Mouse (Mus musculus) embryonic fibroblast, embryonic 13.5 days (primary cell): ENCODE data around the gene Hist2h3c1. TPM values are rescaled to one million over a fixed set of nuclear protein-coding genes. Genes with fewer than 3 reads are reported as not detected.
A peak's percentile ranks its signal among the peaks of the same experiment; 100 is the strongest.
"Not testable (repeated sequence)": the region's sequence is repeated elsewhere in the genome, so short reads cannot be mapped to it uniquely, and the experiment has no call there.

Source experiments
- H3K27ac ChIP-seq: 2 replicates; pipeline ENCODE4 v1.5.1; 2012; ENCODE audit warnings: low read length, control low read depth, inconsistent platforms; ENCODE audit not compliant: insufficient read depth
- H3K4me1 ChIP-seq: 2 replicates; pipeline ENCODE4 v1.6.1; 2011; ENCODE audit warnings: low read length; ENCODE audit not compliant: control insufficient read depth, insufficient read depth
- H3K4me3 ChIP-seq: 2 replicates; pipeline ENCODE4 v1.5.1; 2011; ENCODE audit warnings: mild to moderate bottlenecking, control low read depth, low read length; ENCODE audit not compliant: insufficient read depth
- CTCF ChIP-seq: IDR thresholded peaks from 2 replicates; pipeline ENCODE4 v1.5.1; 2011; ENCODE audit warnings: mild to moderate bottlenecking, control low read depth, low read length, moderate library complexity, borderline replicate concordance; ENCODE audit not compliant: insufficient read depth
- POLR2A ChIP-seq: IDR thresholded peaks from 2 replicates; pipeline ENCODE4 v1.6.1; 2011; ENCODE audit warnings: low read depth, mild to moderate bottlenecking, control low read depth, low read length, moderate library complexity
- polyA plus RNA-seq: library from polyadenylated mRNA; stranded (reverse); fragments of >200 nt; gene quantifications from 2 replicates; pipeline ENCODE4 v1.2.4, GENCODE M21; 2011; ENCODE audit warnings: low read depth; ENCODE audit not compliant: missing spikeins, insufficient read length

The Hist2h3c1 gene
- polyA plus RNA-seq, 1 experiment: not detected

DNA sequence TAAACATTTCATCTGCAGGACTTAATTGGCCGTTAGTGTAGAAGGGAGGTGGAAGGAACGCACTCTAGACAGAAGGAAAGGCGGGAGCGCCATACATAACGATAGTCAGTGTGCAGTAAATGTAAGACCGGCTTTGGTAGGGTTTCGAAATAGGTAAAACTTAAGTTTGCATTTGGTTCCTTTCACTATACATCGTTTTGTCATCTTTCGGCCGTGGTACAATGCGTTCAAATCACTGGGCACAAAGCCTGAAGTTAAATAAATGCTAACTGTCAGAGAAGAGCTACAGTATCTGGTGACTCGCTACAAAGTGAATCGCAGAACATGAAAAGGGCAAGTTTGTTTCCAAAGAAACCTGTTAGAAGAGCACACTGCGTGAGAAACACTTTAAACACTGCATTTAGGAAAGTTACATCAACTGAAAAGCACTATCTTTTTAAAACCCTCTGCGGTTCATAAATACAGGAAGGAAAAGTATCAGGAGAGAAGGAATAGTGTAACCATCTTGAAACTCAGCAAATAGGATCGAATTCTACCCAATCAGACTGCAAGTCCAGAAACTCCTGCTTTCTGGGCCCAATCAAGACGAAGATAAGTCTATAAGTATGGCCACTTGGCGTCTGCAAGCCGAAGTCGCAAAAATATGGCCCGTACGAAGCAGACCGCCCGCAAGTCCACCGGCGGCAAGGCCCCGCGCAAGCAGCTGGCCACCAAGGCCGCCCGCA, 21.7 kb downstream of the Hist2h3c1 start, which contains the start of gene Hist2h3b:
Gene Hist2h3b (plus strand): TSS at position 604 of the 725 bp plus-strand sequence.
- Histone ChIP-seq H3K27ac (peak within 1 kb of the TSS; percentile 97), H3K4me1 (peaks cover 5% of the 10 kb centered on the region; the same call in 1 of the 2 replicates), H3K4me3 (peak within 1 kb of the TSS; percentile 53)
- TF ChIP-seq POLR2A (peak; percentile 95), CTCF (no peak)

DNA sequence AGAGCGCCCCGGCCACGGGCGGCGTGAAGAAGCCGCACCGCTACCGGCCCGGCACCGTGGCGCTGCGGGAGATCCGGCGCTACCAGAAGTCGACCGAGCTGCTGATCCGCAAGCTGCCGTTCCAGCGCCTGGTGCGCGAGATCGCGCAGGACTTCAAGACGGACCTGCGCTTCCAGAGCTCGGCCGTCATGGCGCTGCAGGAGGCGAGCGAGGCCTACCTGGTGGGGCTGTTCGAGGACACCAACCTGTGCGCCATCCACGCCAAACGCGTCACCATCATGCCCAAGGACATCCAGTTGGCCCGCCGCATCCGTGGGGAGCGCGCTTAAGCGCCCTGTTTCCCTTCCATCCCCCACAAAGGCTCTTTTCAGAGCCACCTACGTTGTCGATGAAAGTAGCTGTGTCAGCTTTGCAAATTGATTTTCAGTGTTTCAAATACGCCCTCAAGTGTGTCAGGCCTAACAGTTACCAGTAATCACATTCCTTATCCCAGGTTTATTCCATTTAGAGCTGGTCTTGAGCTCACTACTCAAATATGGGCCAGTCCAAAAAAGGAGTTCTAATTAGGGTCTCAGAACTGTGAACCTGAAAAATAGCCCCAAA, 22.4 kb downstream of the Hist2h3c1 start:
- peak overlapping the region; percentile 53 for H3K4me3 ChIP-seq
- TF ChIP-seq POLR2A: peak; percentile 44
- H3K4me1 ChIP-seq: not testable (repeated sequence)
- H3K27ac ChIP-seq: peak overlapping the region; percentile 97

DNA sequence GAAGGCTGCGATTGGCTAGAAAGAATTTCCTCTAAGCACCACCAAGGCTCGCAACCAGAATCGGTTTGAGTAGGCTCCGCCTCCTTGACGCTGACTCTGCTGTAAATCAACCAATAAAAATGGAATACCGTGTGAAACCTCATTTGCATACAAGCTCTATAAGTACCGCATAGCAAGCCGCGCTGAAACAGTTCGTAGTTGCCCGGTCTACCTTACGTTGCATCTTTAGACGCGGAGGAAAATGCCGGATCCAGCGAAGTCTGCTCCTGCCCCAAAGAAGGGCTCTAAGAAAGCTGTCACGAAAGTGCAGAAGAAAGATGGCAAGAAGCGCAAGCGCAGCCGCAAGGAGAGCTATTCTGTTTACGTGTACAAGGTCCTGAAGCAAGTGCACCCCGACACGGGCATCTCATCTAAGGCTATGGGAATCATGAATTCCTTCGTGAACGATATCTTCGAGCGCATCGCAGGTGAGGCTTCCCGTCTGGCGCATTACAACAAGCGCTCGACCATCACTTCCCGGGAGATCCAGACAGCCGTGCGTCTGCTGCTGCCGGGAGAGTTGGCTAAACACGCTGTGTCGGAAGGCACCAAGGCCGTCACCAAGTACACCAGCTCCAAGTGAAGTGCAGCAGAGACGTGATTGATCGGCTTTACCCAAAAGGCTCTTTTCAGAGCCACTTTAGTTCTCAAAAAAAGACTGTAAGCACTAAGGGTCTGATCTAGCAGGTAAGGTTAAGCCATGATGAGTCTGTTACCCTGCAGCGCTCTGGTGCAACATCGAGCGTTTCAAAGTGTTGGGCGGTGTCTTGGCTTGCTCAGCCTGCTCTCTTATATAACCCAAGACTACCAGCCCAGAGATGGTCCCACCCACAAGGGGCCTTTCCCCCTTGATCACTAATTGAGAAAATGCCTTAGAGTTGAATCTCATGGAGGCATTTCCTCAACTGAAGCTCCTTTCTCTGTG, 23.3 kb downstream of the Hist2h3c1 start, which contains the start of gene Hist2h2bb:
Gene Hist2h2bb (plus strand): TSS at position 242 of the 964 bp plus-strand sequence.
- H3K4me3 ChIP-seq: peak within 1 kb of the TSS; percentile 53
- 0 out of 2 replicates have a peak, but pooled peaks cover 2% of the 10 kb centered on the region for H3K4me1 ChIP-seq

DNA sequence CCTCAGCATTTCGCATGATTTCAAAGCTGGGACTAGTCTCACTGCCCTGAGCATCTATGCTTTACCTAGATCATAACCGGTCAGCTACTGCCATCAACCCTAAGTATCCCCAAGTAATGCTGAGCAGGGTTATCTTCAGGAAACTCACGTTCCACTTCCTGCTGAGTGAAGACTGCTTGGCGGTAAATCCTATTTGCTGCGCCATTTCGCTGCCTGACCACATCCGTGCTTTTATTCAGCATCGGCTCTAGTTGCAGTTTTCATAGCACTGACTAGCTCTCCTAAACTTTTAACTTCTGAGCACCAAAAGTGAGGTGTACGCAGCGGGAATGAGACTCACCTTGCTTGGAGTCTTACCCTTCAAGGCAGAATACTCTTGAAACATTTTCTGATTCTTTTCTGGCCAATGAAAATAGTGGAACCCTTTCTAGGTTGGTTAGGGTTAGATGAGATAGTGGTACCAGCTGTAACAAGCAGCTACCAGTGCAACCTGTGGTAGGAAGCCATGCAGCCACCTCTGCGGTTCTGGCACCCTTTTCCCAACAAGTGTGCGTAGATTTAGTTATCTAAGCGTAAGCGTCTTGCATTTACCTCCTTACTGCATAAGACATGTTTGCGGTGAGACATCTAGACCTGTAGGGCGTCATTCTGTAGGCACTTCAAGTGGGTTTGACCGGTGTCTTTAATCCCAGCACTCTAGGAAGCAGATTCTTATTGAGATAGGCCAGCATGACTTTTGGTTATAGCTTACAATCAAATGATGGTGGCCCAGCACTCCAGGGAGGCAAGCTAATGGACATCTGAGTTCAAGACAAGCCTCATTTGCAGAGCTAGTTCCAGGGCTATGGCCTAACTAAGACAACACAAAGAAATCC, 27.3 kb downstream of the Hist2h3c1 start:
- no peak overlapping the region for H3K27ac ChIP-seq
- no peaks in the 10 kb centered on the region for H3K4me1 ChIP-seq
- H3K4me3 ChIP-seq: no peak overlapping the region
- no peak for TF ChIP-seq CTCF
- no peak for TF ChIP-seq POLR2A

More for the DNA sequence above, 23.3 kb downstream of the Hist2h3c1 start, which contains the start of gene Hist2h2bb:
- H3K27ac ChIP-seq: peak within 1 kb of the TSS; percentile 97
- TF ChIP-seq CTCF (no peak), POLR2A (peak; percentile 97)

DNA sequence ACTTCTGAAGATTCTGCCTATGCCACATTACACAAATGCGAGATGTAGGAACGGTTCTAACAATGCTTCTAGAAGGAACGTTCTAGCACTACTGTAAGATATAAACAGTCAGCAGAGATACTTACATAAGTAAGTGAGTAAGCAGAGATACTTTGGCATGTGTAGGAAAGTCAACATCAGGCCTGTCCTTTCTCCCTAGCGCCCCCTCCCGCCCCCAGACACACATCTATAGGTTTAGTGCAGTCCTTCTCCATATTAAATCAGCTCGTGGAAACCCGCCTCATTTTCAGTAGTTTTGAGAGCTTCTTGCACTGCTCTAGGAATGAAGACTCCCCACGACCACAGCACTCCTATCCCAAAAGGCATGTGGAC, 30.9 kb downstream of the Hist2h3c1 start:
- Histone ChIP-seq H3K27ac (no peak overlapping the region; the same call in 1 of the 2 replicates), H3K4me3 (peak overlapping the region; percentile 52), H3K4me1 (no peaks in the 10 kb centered on the region)
- TF ChIP-seq POLR2A: no peak

DNA sequence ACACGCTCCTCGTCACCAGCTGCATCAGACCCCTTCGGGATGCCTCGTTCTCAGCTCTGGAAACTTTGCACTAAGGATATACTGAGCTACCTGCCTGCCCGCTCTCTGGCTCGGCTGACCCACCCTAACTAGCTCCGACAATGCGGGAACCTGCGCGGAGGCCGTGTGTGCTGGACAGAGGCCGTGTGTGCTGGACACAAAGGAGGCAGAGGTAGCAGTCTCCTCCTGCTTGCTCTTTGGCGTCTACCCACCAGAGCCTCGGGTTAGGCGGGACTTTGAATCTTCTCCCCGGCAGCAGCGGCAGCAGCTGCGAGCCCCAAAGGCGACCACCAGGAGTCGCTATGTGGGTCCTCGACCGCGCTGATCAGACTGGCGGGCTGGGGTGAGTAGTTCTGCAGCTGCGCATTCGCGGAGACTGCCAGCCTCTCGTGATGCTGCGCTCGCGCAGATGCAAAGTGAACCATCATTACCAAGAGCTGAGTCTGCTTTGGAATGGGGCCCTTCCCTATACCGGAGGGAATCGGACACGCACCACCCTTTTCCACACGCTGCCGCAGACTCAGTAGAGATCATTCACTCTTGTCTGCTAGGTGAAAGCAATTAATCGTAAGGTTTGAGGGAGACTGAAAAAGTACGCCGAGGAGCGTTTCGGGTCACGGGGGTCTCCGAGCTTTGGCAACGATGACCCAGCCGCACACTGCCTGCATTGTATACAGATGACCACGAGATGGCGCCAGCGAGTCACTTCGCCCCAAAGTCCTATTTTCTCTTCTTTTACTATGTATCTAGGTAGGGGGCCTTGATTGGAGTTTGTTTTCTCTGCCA, 31.5 kb downstream of the Hist2h3c1 start:
- Histone ChIP-seq H3K27ac (peak overlapping the region; percentile 34), H3K4me1 (no peaks in the 10 kb centered on the region), H3K4me3 (peak overlapping the region; percentile 52)
- TF ChIP-seq CTCF (peak; percentile 89), POLR2A (peak; percentile 87)

DNA sequence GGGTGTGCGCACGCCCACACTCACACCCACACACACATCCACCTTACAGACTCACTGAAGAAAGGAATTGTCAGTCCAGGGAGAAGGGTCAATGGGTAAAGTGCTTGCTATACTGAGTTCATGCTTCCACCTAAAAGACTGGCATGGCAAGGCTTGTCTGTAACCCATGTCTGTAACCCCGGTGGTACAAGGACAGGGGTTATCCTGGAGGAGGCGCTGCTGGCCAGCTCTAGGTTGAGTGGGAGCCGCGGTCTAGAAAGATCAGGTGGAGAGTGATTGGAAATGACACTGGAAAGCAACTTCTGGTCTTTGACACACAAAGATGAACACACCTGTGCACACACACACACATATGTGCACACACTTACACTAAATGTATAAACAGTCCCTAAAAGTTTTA, 34.2 kb downstream of the Hist2h3c1 start:
- H3K27ac ChIP-seq: no peak overlapping the region
- no peak for TF ChIP-seq POLR2A
- no peak for TF ChIP-seq CTCF
- H3K4me3 ChIP-seq: no peak overlapping the region
- H3K4me1 ChIP-seq: no peaks in the 10 kb centered on the region

DNA sequence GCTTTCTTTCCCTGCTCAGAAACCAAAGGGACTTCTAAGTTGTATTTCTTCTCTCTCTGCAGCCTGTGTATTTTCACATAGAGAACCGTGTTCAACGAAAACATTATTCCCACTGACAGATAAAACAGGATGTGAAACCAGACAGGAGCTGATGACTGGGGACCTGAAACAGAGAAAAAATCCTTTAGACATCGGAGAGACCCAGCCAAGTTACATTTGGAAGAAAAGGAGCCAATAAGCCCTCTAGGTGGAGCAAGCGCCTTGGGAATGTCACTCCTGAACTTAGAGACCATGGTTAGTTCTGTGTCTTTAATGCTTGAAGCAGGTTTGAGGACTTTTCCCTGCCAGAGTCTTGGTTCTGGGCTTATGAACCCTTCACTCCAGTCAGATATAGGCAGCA, 38.0 kb downstream of the Hist2h3c1 start:
- no peak overlapping the region for H3K4me3 ChIP-seq
- H3K4me1 ChIP-seq: no peaks in the 10 kb centered on the region
- TF ChIP-seq POLR2A (no peak), CTCF (no peak)
- H3K27ac ChIP-seq: no peak overlapping the region
